Mouse (Mus musculus) testis, adult 2 months (tissue): Measurements from ENCODE around the gene Akap2.

ENCODE experiments used
- CTCF ChIP-seq: fragments of 200-500 bp; IDR thresholded peaks from 2 replicates; pipeline ENCODE4 v1.5.1; 2012; ENCODE audit warnings: low read depth, mild to moderate bottlenecking, inconsistent platforms, low read length, moderate library complexity; ENCODE audit not compliant: control insufficient read depth, insufficient read depth, insufficient replicate concordance
- POLR2A ChIP-seq: fragments of 200-500 bp; IDR thresholded peaks from 2 replicates; pipeline ENCODE4 v1.6.1; 2012; ENCODE audit warnings: low read depth, mild to moderate bottlenecking, inconsistent platforms, low read length, moderate library complexity; ENCODE audit not compliant: control insufficient read depth

GRCm38 (mm10) chr4:57690001-57690400 lies 27.5 kb upstream of the Akap2 start:
- TF ChIP-seq CTCF (no peak), POLR2A (no peak)
